Mouse (Mus musculus) ES-Bruce4 (cell line): ENCODE results near the gene Epdr1.

Experiments used
- EP300 ChIP-seq: IDR thresholded peaks from 2 replicates; pipeline ENCODE4 v1.6.1; 2011; ENCODE audit warnings: low read depth, low read length; ENCODE audit not compliant: insufficient read depth
- POLR2A ChIP-seq: IDR thresholded peaks from one replicate; pipeline ENCODE4 v1.8.1; 2011; ENCODE audit warnings: low read length; ENCODE audit not compliant: insufficient read depth

- TF ChIP-seq POLR2A = no peak
- TF ChIP-seq EP300 = no peak
Measured at GRCm38 (mm10) chr13:19618841-19619215, 899 bp downstream of the Epdr1 start.
